Mouse (Mus musculus) urinary bladder, postnatal 36 days (tissue): ENCODE measurements around the gene Efcab5.
A peak's percentile ranks its signal among the peaks of the same experiment; 100 is the strongest.
"Not testable (repeated sequence)": the region's sequence is repeated elsewhere in the genome, so short reads cannot be mapped to it uniquely, and the experiment has no call there.

Experiments
- DNase-seq, 2 experiments: peaks; one replicate each; pipeline ENCODE4 v3.0.0; 2022; ENCODE audit warnings: low spot score in 2 of 2, mixed read lengths in 1 of 2

Efcab5 gene

GRCm38 (mm10) chr11:77096581-77096980, 92.2 kb downstream of the Efcab5 start:
- no peak for DNase-seq

- DNase-seq: no peak
Observed at GRCm38 (mm10) chr11:77095206-77095605, 93.6 kb downstream of the Efcab5 start.

GRCm38 (mm10) chr11:77094136-77094535, 94.6 kb downstream of the Efcab5 start:
- no peak for DNase-seq

GRCm38 (mm10) chr11:77093208-77093607, 95.6 kb downstream of the Efcab5 start:
- DNase-seq: no peak

GRCm38 (mm10) chr11:77089162-77089561, 99.6 kb downstream of the Efcab5 start:
- DNase-seq: no peak

- no peak for DNase-seq
Observed at GRCm38 (mm10) chr11:77087004-77087403, 101.8 kb downstream of the Efcab5 start.

GRCm38 (mm10) chr11:77084001-77084682, 104.6 kb downstream of the Efcab5 start:
- DNase-seq: no peak

- no peak for DNase-seq
Observed at GRCm38 (mm10) chr11:77079361-77079760, 109.4 kb downstream of the Efcab5 start.

GRCm38 (mm10) chr11:77078273-77079134, 110.3 kb downstream of the Efcab5 start, which contains the start of gene Nsrp1:
TSS of gene Nsrp1 (minus strand) at chr11:77078435.
- DNase-seq: peak; percentile 85 to 93

- no peak for DNase-seq
Observed at GRCm38 (mm10) chr11:77077792-77078191, 111.0 kb downstream of the Efcab5 start.

- DNase-seq: not testable (repeated sequence)
Observed at GRCm38 (mm10) chr11:77077331-77077730, 111.4 kb downstream of the Efcab5 start.

GRCm38 (mm10) chr11:77070721-77071120, 118.0 kb downstream of the Efcab5 start:
- DNase-seq: no peak

- no peak for DNase-seq
Observed at GRCm38 (mm10) chr11:77068825-77069224, 119.9 kb downstream of the Efcab5 start.

- no peak for DNase-seq
Observed at GRCm38 (mm10) chr11:77063406-77063805, 125.4 kb downstream of the Efcab5 start.

GRCm38 (mm10) chr11:77061951-77062350, 126.8 kb downstream of the Efcab5 start:
- no peak for DNase-seq

- DNase-seq: no peak
Observed at GRCm38 (mm10) chr11:77042816-77043215, 146.0 kb downstream of the Efcab5 start.

- DNase-seq: no peak
Observed at GRCm38 (mm10) chr11:77041891-77042290, 146.9 kb downstream of the Efcab5 start.
